Mouse (Mus musculus): ENCODE measurements around the gene Snta1. TPM values are rescaled to one million over a fixed set of nuclear protein-coding genes. Genes with fewer than 3 reads are reported as not detected.

Snta1 gene
- 8.8 and 8.9 TPM in 2 replicates for polyA plus RNA-seq (2015; fragmentation: Nextera tagmentation; extraction: Ambion mirVana)

DNA sequence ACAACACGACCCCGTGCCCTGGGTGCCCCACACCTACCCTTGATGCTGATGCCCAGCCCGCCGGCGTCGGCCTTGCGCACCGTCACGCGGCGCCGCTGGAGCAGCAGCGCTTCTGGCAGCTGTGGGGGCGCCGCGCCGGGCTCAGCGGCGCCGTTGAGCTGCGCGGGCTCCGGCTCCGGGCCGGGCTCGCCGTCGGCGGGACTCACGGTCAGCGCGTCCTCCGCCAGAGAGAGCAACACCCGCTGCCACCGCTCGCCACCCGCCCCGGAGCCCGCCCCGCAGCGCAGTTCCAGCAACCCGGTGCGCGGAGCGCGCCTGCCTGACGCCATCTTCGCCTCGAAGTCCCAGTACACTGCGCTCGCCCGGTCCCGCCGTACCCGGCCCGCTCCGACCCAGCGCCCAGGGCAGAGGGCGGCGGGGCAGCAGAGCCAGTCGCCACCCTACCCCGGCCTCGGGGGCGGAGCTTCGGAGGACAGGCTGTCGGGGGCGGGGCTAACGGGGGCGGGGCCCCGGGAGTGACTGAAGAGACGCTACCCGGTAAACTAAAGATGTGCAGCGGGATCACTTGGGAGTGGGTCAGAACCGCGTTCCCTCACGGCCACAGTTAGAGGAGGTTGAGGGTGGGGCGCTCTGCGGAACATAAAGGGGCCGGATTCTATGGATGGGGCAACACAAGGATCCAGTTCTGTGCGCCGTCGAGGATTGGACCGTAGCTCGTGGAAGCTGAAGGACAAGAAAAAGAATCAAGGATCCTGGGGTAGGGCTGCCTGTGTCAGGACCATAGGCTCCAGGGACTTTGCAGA is at the start of gene Snta1:
Gene Snta1 (minus strand): TSS at position 457 of the 803 bp plus-strand sequence.
- Histone ChIP-seq H3K9me3 (no peaks in the 10 kb centered on the region), H3K9ac (peak within 1 kb of the TSS; percentile 81), H3K27ac (no peak within 1 kb of the TSS), H3K4me3 (peak within 1 kb of the TSS; percentile 70), H3K36me3 (no peaks in the 10 kb centered on the region), H3K27me3 (peaks cover 10% of the 10 kb centered on the region), H3K4me1 (peaks cover 31% of the 10 kb centered on the region), H3K4me2 (peak within 1 kb of the TSS; percentile 78)
- WGBS: 2% methylated on average over 83 of the region's 84 CpGs
- peak; percentile 83 for ATAC-seq (ENCODE audit: insufficient number of reproducible peaks, insufficient read depth, low FRiP score, low TSS enrichment, low read depth)

DNA sequence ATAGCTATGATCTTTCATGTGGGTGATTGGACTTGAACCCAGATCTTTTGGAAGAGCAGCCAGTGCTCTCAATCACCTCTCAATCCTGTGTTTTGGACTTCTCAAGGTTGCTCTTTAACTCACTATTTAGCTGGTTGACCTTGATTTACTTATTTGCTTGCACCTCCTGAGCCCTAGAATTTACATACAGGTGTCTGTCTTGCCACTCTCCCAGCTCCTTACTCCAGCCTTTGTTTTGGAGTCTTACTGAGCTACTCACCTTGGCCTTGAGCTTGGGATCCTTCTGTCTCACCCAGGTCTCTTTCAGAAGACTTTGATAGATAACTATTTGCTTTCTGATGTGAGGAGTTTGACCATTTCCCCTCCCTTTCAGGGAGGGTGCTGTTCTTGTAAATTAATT is 48.7 kb upstream of the Snta1 start:
- Histone ChIP-seq H3K4me1 (peaks cover 38% of the 10 kb centered on the region), H3K9me3 (no peaks in the 10 kb centered on the region), H3K27ac (peak overlapping the region; percentile 70; the same call in 1 of the 2 replicates), H3K27me3 (no peaks in the 10 kb centered on the region), H3K9ac (no peak overlapping the region), H3K4me3 (no peak overlapping the region), H3K36me3 (peaks cover 7% of the 10 kb centered on the region), H3K4me2 (no peak overlapping the region)
- ATAC-seq (ENCODE audit: insufficient number of reproducible peaks, insufficient read depth, low FRiP score, low TSS enrichment, low read depth): no peak

DNA sequence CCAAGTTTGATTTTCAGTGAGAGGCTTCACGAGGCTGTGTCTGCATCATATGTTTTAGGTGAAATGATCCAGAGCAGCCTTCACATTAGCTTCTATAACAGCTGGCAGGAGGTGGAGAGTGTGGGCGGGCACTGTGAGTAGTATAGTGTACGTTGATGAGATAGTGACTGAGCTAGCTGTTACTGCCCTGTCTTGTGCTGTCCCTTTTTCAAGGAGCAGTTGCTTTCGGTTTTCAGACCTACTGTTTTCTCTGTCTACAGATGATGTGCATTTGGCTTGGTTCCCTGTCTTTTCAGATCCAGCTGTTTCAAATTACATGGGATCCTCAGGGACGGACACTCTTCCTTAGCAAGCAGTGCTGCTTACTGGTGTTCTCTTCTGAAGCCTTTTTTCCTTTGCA is 47.9 kb upstream of the Snta1 start:
- ATAC-seq (ENCODE audit: insufficient number of reproducible peaks, insufficient read depth, low FRiP score, low TSS enrichment, low read depth): no peak
- Histone ChIP-seq H3K4me1 (peaks cover 38% of the 10 kb centered on the region), H3K27ac (peak overlapping the region; percentile 70), H3K9ac (no peak overlapping the region; the same call in 1 of the 2 replicates), H3K27me3 (no peaks in the 10 kb centered on the region), H3K9me3 (no peaks in the 10 kb centered on the region), H3K4me3 (no peak overlapping the region), H3K4me2 (peak overlapping the region; percentile 44), H3K36me3 (peaks cover 7% of the 10 kb centered on the region)
- 22% methylated on average over 5 of the region's 5 CpGs for WGBS

GRCm38 (mm10) chr2:154454605-154455004 is 46.7 kb upstream of the Snta1 start:
- H3K27ac ChIP-seq: peak overlapping the region; percentile 70
- peaks cover 33% of the 10 kb centered on the region for H3K4me1 ChIP-seq
- H3K9me3 ChIP-seq: no peaks in the 10 kb centered on the region
- H3K4me2 ChIP-seq: no peak overlapping the region
- H3K4me3 ChIP-seq: no peak overlapping the region
- H3K36me3 ChIP-seq: peaks cover 7% of the 10 kb centered on the region
- no peaks in the 10 kb centered on the region for H3K27me3 ChIP-seq
- peak; percentile 67; the same call in 1 of the 2 replicates for ATAC-seq (ENCODE audit: insufficient number of reproducible peaks, insufficient read depth, low FRiP score, low TSS enrichment, low read depth)
- 31% methylated on average over 3 of the region's 3 CpGs for WGBS
- H3K9ac ChIP-seq: no peak overlapping the region

GRCm38 (mm10) chr2:154454099-154454498 is 46.2 kb upstream of the Snta1 start:
- Histone ChIP-seq H3K27me3 (no peaks in the 10 kb centered on the region), H3K4me1 (peaks cover 33% of the 10 kb centered on the region), H3K9me3 (no peaks in the 10 kb centered on the region), H3K27ac (peak overlapping the region; percentile 70; the same call in 1 of the 2 replicates), H3K4me2 (no peak overlapping the region), H3K36me3 (peaks cover 7% of the 10 kb centered on the region), H3K9ac (no peak overlapping the region), H3K4me3 (no peak overlapping the region)
- 31% methylated on average over 1 of the region's 1 CpGs for WGBS
- ATAC-seq (ENCODE audit: insufficient number of reproducible peaks, insufficient read depth, low FRiP score, low TSS enrichment, low read depth): no peak

DNA sequence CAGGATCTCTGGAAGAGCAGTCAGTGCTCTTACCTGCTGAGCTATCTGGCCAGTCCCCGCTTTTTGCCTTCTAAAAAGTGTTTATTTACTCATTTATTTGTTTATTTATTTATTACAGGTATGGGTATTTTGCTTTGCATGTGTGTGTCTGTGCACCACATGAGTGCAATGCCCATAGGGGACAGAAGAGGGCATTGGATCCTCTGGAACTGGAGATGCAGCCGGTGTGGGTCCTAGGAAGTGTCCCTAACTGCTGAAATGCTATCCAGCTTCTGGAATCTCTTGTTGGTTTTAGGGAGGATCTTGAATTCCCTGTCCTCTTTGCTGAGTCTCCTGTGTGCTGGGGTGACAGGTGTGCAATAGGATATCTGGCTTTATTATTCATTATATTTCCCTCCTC is 45.1 kb upstream of the Snta1 start:
- Histone ChIP-seq H3K4me2 (no peak overlapping the region), H3K4me3 (no peak overlapping the region), H3K27ac (no peak overlapping the region), H3K36me3 (peaks cover 10% of the 10 kb centered on the region), H3K27me3 (no peaks in the 10 kb centered on the region), H3K9me3 (no peaks in the 10 kb centered on the region), H3K4me1 (peaks cover 33% of the 10 kb centered on the region), H3K9ac (no peak overlapping the region)
- 88% methylated on average over 2 of the region's 2 CpGs for WGBS
- ATAC-seq (ENCODE audit: insufficient number of reproducible peaks, insufficient read depth, low FRiP score, low TSS enrichment, low read depth): no peak

GRCm38 (mm10) chr2:154448633-154449032 is 40.7 kb upstream of the Snta1 start:
- no peaks in the 10 kb centered on the region for H3K27me3 ChIP-seq
- no peak overlapping the region for H3K27ac ChIP-seq
- peaks cover 5% of the 10 kb centered on the region; the same call in 1 of the 2 replicates for H3K4me1 ChIP-seq
- no peak for ATAC-seq (ENCODE audit: insufficient number of reproducible peaks, insufficient read depth, low FRiP score, low TSS enrichment, low read depth)
- H3K9me3 ChIP-seq: no peaks in the 10 kb centered on the region
- peaks cover 21% of the 10 kb centered on the region for H3K36me3 ChIP-seq
- H3K4me2 ChIP-seq: no peak overlapping the region
- no peak overlapping the region for H3K4me3 ChIP-seq
- no peak overlapping the region for H3K9ac ChIP-seq

DNA sequence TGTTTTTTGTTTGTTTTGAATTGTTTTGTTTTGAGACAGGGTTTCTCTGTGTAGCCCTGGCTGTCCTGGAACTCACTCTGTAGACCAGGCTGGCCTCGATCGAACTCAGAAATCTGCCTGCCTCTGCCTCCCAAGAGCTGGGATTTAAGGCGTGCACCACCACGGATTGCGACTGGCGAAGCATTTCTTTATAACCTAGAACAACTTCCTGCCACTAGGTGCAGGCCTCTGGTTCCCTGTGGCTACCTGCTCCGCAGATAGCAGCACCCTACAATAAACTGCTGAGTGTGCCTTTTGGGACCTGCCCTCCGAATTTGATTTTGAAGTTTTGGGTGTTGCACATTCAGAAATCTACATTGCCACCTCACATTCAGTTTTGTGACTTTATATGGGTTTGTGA is 39.9 kb upstream of the Snta1 start:
- H3K4me3 ChIP-seq: no peak overlapping the region
- H3K36me3 ChIP-seq: peaks cover 26% of the 10 kb centered on the region

GRCm38 (mm10) chr2:154440453-154440852 is 32.6 kb upstream of the Snta1 start:
- Histone ChIP-seq H3K4me1 (peaks cover 35% of the 10 kb centered on the region), H3K9me3 (no peaks in the 10 kb centered on the region), H3K36me3 (peaks cover 11% of the 10 kb centered on the region), H3K4me3 (no peak overlapping the region), H3K27me3 (no peaks in the 10 kb centered on the region), H3K27ac (peak overlapping the region; percentile 28; the same call in 1 of the 2 replicates), H3K4me2 (no peak overlapping the region), H3K9ac (no peak overlapping the region)
- no peak for ATAC-seq (ENCODE audit: insufficient number of reproducible peaks, insufficient read depth, low FRiP score, low TSS enrichment, low read depth)

More for the DNA sequence above, 39.9 kb upstream of the Snta1 start:
- Histone ChIP-seq H3K9ac (no peak overlapping the region), H3K27me3 (no peaks in the 10 kb centered on the region), H3K9me3 (no peaks in the 10 kb centered on the region), H3K4me2 (no peak overlapping the region), H3K27ac (no peak overlapping the region), H3K4me1 (no peaks in the 10 kb centered on the region)
- 98% methylated on average over 8 of the region's 8 CpGs for WGBS
- no peak for ATAC-seq (ENCODE audit: insufficient number of reproducible peaks, insufficient read depth, low FRiP score, low TSS enrichment, low read depth)

- Histone ChIP-seq H3K36me3 (no peaks in the 10 kb centered on the region), H3K4me3 (peak overlapping the region; percentile 91), H3K9ac (peak overlapping the region; percentile 98), H3K27ac (peak overlapping the region; percentile 98), H3K4me1 (peaks cover 36% of the 10 kb centered on the region), H3K4me2 (peak overlapping the region; percentile 64), H3K9me3 (no peaks in the 10 kb centered on the region), H3K27me3 (no peaks in the 10 kb centered on the region)
- 11% methylated on average over 7 of the region's 7 CpGs for WGBS
- no peak for ATAC-seq (ENCODE audit: insufficient number of reproducible peaks, insufficient read depth, low FRiP score, low TSS enrichment, low read depth)
These were observed 29.3 kb upstream of the Snta1 start for GRCm38 (mm10) chr2:154437191-154437527.

- peak; percentile 83 for ATAC-seq (ENCODE audit: insufficient number of reproducible peaks, insufficient read depth, low FRiP score, low TSS enrichment, low read depth)
- WGBS: under 1% methylated on average over 70 of the region's 70 CpGs
- H3K9ac ChIP-seq: peak within 1 kb of the TSS; percentile 98
These were observed 28.7 kb upstream of the Snta1 start, which contains the start of gene Cbfa2t2 for GRCm38 (mm10) chr2:154436458-154437190. TSS of gene Cbfa2t2 (plus strand) at chr2:154436481.

More at GRCm38 (mm10) chr2:154436458-154437190, 28.7 kb upstream of the Snta1 start, which contains the start of gene Cbfa2t2:
- H3K4me1 ChIP-seq: peaks cover 36% of the 10 kb centered on the region
- H3K27me3 ChIP-seq: no peaks in the 10 kb centered on the region
- peak within 1 kb of the TSS; percentile 98 for H3K27ac ChIP-seq
- H3K4me2 ChIP-seq: peak within 1 kb of the TSS; percentile 64
- H3K4me3 ChIP-seq: peak within 1 kb of the TSS; percentile 91
- no peaks in the 10 kb centered on the region for H3K9me3 ChIP-seq
- no peaks in the 10 kb centered on the region for H3K36me3 ChIP-seq

Measured in embryonic facial prominence, embryonic 13.5 days (tissue).